Mouse (Mus musculus): Measurements from ENCODE around the gene Zc3h10.

The Zc3h10 gene

DNA sequence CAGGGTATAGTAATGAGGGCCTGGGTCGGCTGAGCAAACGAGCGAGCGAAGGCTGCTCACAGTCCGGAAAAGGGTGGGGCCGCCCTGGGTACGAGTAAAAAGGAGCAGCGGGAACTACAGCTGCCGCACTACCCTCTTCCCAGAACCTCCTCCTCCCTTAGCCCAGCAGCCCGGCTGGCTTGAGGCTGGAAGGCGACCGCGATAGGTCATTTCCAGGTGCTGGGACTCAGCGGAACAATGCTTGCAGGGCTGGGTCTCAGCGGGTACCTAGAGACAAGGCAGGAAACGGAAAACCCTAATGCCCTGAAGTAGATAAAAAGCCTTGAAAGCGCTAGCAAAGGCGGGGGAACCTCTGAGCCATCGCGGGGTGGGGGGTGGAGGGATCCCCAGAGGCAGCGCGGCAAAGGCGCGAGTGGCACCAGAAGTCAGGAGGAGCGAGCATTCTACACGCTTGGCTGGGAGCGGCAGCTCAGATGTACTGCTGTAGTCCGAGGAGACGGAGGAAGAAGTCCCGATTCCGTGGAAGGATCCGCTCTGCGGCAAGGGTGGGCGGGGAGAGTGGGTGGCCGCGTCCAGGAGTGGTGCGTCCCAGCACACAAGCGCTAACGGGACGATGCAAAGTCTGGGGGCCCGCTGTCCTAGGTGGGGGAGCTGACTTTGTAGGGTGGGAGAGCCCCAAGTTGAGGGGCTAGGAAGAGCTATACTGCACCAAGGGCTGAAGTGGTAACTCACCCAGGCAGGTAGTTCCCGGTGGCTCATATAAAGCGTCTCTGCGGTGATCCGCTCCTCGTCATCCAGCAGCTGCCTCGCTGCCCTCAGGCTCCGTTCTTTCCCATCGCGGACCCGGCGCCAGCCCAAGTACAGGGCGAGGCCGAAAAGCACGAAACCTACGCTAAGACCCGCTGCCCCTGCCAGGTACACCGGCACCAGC is 22.6 kb downstream of the Zc3h10 start:
- CTCF ChIA-PET = interaction anchor here (0.6 to 1.6 kb wide), 3 partner anchors 10 to 27 kb away, joined by 3 read pairs; partner anchors contain the start of gene Myl6b

DNA sequence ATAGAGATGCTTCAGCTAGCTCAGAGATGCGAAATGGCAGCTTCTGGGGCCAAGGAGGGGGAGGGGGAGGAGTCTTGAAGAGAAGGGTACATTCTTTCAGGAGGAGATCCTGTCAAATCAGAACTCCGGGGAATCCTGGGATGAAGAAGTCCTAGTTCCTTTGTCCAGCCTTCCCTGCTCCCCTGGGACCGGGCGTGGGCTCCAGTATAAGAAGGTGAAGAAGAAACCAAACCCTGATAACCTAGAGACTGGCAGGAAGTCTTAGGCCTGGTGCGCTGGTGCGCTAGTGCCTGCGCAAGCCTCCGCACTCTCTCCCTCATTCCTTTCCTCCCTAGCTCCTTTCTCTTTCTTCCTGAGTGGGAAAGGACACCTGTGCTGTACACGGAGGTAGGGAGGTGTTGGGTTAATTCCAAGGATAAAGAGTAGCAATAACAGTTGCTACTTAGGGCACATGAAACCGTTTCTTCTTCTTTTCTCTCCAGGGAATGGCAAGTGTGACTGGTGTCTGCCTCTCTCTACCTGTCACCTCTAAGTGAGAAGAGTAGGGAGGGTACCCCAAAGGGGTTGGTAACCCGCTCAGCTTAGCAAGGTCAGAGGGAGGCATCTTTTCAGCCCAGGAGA is 23.4 kb downstream of the Zc3h10 start:
- CTCF ChIA-PET = interaction anchor here (0.6 to 1.6 kb wide), 3 partner anchors 11 to 95 kb away, joined by 3 read pairs; no protein-coding TSS in a partner anchor

DNA sequence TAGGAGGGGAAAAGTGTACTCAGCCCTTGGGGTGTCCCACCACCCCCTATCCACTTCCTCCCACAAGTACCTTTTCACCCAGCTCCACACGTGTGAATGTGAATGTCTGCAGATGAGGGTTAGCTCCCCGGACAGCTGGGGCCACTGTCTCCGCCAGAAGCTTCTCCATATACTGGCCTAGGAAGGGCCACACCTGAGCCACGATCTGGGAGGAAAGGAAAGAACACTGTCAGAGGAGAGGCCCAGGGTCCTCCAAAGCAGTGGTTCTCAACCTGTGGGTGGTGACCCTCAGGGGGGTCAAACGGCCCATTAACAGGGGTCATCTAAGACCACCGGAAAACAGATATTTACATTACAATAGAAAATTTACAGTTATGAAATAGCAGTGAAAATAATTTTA is 25.2 kb downstream of the Zc3h10 start:
- CTCF ChIA-PET = no interaction called here

DNA sequence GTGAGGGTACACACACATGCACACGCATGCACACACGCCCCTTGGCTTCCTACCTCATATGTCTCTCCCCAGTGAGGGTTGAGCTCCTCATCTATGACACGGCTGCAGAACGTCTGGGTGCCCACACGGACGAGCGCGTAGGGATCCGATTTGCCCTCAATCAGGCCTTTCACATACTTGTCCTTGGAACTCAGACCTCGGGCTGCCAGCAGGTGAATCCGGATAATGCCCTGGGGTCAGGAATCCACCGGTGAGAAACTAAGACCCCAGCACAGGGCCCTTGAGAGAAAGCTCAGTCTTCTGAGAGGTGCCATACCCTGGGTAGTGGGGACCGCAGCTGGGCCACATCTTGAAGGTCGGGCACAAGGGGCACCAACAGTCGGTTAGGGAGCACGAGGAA is 27.0 kb downstream of the Zc3h10 start:
- CTCF ChIA-PET = interaction anchor here (0.9 kb wide), 1 partner anchor 53 kb away, joined by 3 read pairs; no protein-coding TSS in a partner anchor

DNA sequence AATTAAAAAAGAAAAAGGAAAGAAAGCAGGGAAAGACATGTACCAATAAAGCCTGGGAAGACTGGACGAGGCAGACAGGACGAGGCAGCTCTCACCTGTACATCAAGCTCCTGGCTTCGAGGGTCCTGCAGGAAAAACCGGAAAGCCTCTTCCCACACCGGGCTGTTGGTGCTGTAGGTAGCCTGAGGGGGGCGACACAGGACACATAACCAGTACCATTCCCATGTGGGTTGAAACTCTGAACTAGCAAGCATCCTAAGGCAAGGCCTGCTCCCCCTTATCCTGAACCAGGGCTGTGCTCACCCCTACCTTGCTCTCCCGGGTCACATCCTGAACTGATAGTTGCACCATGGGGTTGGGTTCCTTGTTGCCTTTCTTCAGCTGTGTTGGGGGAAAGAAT is 28.7 kb downstream of the Zc3h10 start:
- CTCF ChIA-PET = interaction anchor here (1.3 kb wide), 1 partner anchor 28 kb away, joined by 3 read pairs; no protein-coding TSS in a partner anchor

DNA sequence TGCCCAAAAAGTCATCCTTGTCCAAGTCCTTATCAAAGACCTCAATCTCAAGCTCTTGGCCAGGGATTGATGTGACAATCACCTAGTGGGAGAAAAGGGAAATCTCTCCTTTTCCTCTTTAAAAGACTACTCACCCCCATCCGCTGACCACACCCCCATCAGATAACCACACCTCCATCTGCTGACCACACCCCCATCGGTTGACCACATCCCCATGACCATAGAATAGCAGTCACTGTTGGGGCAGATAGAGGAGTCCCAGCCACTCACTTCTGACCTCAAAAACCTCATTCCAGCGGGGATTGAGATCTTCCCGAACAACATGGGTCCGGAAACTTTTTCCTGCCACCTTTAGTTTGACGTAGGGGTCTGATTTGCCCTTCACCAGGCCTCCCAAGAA is 30.9 kb downstream of the Zc3h10 start:
- CTCF ChIA-PET = no interaction called here

DNA sequence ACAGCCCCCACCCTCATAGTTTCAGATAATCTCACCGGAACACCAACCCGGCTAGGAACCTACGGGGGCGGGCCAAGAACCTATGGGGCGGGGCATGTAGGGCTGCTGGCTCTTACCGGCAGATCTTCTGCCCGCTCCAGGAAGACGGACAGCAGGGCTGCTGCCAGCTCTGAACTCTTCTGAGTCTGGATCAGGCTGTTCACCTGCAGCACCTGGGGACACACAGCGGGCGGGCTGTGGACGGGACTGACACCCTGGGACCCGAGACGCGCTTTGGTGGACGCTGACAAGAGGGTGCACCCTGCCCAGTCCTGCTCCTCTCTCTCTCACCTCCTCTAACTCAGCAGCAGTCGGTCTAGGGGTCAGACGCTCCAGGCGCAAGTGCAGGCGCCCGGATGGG is 31.5 kb downstream of the Zc3h10 start:
- CTCF ChIA-PET = no interaction called here

DNA sequence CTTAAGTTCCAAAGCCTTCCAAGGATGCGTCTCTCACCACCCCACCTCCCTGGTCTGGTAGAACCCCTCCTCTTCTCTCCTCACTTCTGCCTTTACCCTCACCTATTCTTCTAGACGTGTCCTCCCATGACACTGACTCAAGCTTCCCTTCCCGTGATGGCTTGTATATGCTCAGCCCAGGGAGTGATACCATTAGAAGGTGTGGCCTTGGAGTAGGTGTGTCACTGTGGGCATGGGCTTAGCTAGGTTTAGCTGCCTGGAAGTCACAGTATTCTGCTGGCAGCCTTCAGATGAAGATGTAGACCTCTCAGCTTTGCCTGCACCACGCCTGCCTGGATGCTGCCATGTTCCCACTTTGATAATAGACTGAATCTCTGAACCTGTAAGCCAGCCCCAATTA is 32.5 kb downstream of the Zc3h10 start:
- CTCF ChIA-PET = interaction anchor here (0.6 kb wide), 1 partner anchor 47 kb away, joined by 3 read pairs; no protein-coding TSS in a partner anchor

DNA sequence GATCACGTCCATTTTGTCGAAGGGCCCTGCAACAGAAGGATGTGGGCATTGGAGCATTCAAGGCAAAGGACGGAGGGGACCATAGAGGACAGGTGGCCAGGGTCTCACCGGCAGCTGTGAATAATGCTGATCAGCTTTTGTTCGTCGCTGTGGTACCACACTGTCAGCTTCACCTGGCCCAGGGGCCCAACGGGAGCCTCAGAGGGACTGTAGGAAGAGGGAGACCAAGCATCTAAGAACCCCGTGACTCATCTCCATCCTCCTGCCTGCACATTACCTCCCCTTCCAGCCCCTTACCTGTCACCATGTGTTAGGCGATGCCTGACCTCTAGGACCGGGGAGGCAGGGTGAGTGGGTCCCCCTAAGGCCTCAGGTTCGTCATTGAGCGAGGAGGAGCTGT is 35.8 kb downstream of the Zc3h10 start:
- CTCF ChIA-PET = interaction anchor here (0.5 kb wide), 1 partner anchor 157 kb away, joined by 5 read pairs; no protein-coding TSS in a partner anchor

DNA sequence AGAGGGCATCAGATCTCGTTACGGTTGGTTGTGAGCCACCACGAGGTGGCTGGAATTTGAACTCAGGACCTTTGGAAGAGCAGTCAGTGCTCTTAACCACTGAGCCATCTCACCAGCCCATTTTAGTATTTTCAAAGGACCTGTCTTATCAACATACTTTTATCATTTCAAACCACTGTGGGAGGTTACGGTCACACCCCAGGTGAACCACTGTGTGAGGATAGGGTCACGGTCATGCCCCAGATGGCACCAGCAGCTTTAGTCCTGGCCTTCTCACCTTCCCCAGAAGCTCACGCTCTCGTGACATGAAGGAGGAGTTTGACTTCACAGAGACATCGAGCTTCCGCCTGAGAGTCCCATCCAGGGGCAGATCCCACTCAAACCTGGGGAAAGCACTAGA is 36.4 kb downstream of the Zc3h10 start:
- CTCF ChIA-PET = no interaction called here

DNA sequence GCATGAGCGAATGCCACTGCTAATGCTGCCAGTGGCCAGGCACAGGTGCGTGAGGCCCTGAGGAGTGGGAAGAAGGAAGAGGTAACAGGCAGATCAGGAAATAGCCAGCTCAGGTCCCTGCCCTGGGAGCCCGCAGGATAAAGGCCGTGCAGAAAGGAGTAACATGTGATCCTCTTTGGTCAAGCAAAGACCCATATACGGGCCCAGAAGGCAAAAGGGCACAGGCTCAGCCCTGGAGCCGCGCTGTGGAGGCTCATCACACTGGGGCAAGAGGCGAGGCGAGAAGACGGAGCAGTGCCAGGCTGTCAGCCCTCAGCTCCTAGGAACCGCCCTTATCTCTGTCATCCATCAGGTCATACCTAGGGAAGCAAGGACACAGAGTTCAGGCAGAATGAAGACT is 37.3 kb downstream of the Zc3h10 start:
- CTCF ChIA-PET = no interaction called here

DNA sequence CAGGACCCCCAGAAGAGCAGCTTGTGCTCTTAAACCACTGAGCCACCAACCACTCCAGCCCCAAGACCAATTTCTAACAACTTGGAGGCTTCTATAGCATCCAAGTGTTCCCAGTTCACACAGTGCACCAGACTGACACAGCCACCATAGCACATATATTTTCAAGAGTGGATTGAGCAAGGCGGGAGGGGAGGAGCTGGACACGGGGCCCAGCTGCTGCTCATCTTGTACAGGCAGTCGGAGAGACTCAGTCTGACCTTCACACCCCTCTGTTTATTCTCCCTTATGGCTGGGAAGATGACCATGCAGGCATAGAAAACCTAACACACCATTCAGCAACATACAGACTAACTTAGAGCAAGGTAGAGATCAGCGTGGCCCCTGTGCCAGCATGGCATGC is 37.7 kb downstream of the Zc3h10 start:
- CTCF ChIA-PET = no interaction called here

DNA sequence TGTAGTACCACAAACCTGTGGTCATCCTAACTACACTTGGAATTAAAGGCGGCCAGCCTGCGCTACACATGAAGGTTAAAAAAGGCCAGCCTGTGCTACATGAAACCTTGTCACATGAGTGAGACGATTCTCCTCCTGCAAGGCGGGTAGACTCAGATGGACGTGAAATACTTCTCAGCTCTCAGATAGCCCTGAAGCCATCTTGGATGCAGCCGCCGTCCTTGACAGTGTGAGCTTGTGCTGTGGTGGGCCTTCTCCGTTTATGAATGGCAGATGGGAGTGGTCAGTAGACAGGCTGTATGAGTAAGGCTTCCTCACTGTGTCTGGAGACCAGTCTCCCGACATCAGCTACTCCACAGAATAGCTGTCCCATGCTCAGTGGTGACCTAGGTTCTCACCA is 38.4 kb downstream of the Zc3h10 start:
- CTCF ChIA-PET = interaction anchor here (0.5 kb wide), 1 partner anchor 9 kb away, joined by 7 read pairs; no protein-coding TSS in a partner anchor

DNA sequence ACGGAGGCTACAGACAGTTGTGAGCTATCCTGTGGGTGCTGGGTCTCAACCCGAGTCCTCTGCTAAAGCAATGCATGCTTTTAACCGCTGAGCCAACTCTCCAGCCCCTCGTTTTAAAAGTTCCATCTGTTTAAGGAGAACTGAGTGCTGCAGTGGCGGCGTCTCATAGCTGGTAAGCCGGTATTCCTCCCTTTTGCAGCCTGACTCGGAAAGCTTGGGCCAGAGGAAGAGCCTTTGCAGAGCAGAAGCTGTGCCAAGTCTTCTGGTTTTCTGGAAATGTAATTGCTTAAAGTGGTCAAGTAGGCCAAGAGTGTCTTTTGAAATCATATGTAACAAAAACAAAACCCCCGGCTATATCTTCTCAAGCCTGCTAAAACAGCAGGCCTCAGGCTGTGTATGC is 39.3 kb downstream of the Zc3h10 start:
- CTCF ChIA-PET = interaction anchor here (0.6 to 0.7 kb wide), 2 partner anchors 22 to 1543 kb away, joined by 3 to 4 read pairs; no protein-coding TSS in a partner anchor

DNA sequence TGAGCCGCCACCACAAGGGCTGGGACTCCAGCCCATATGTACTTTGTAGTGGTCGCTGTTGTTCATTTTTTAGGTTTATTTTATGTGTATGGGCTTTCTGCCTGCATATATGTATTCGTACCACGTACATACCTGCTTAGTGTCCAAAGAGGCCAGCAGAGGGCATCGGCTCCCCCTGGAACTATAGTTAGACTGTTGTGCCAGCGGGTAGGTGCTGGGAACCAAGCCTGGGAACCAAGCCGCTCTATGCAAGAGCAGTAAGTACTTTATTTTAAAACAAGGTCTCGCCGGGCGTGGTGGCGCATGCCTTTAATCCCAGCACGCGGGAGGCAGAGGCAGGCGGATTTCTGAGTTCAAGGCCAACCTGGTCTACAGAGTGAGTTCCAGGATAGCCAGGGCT is 41.6 kb downstream of the Zc3h10 start:
- CTCF ChIA-PET = no interaction called here

DNA sequence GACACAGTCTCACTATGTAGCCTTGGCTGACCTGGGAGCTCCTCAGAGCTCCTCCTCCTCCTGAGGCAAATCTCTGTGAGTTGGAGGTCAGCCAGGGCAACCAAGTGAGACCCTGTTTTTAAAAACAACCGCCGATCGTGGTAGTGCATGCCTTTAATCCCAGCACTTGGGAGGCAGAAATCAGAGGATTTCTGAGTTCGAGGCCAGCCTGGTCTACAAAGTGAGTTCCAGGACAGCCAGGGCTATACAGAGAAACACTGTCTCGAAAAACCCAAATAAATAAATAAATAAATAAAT is 42.3 kb downstream of the Zc3h10 start:
- CTCF ChIA-PET = interaction anchor here (0.7 kb wide), 2 partner anchors 215 to 388 kb away, joined by 3 to 4 read pairs; no protein-coding TSS in a partner anchor

DNA sequence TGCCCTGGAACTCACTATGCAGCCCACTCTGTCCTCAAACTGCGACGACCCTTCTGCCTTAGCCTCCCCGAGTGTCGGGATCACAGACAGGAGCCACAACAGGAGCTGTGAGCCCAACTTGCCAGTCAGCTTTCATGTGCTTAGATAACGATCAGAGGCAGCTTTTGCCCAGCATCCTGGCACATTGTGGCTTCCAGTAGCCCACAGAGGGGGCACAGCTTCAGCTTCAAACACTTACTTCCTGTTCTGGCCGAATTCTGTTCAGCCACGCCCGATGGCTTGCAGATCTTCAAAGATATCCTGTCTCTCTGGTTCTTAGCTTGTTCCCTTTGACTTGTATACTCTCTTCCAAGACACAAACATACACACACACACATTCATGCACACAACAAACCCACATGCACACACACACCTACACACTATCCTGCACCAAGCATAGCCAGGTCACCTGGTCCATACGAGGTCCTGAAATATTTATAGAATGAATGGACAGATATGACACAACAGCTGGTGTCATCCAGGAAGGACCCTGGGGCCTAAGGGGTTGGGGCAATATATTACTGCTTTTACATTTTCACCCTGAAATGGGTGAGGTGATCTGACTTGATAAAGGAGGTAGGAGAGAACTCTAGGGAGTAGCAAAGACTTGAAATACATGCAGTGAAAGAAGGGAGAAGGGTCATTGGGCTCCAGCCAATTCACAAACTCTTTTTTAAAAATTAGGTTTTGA is 42.8 kb downstream of the Zc3h10 start:
- CTCF ChIA-PET = interaction anchor here (0.7 to 1.1 kb wide), 3 partner anchors 11 to 388 kb away, joined by 3 to 4 read pairs (median 4); partner anchors contain the start of gene Myl6

DNA sequence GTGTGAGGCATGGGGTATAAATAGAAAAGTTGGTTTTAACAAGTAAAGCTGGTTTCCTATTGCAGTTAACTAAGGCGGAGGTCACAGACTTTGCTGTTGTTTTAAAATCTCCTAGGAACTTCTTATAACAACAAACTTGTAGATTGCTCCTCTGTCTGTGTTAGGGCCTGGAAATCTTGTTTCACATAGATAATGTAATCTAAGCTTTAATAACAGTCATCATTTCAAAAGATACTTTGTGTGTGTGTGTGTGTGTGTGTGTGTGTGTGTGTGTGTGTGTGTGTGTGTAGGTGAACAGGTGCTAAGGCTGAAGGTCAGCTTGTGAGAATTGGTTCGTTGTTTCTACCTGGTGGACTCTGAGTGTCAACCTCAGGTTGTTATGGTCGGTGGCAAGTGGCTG is 43.6 kb downstream of the Zc3h10 start:
- CTCF ChIA-PET = interaction anchor here (1.1 kb wide), 1 partner anchor 10 kb away, joined by 4 read pairs; the partner anchor contains the start of gene Myl6

DNA sequence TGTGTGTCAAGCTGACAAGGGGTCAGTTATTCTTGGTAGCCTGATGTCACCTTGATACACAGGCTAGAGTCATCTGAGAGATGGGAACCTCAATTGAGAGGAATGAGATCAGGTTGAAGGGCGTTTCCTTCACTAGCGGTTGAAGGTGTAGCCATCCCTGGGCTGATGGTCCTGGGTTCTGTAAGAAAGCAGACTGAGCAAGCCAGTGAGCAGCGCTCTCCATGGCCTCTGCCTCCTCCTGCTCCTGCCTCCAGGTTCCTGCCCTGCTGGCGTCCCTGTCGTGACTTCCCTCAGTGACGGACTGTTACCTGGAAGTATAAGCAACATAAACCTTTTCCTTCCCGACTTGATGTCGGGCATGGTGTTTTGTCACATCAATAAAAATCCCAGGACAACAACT is 44.0 kb downstream of the Zc3h10 start:
- CTCF ChIA-PET = interaction anchor here (1.1 kb wide), 1 partner anchor 10 kb away, joined by 4 read pairs; the partner anchor contains the start of gene Myl6

DNA sequence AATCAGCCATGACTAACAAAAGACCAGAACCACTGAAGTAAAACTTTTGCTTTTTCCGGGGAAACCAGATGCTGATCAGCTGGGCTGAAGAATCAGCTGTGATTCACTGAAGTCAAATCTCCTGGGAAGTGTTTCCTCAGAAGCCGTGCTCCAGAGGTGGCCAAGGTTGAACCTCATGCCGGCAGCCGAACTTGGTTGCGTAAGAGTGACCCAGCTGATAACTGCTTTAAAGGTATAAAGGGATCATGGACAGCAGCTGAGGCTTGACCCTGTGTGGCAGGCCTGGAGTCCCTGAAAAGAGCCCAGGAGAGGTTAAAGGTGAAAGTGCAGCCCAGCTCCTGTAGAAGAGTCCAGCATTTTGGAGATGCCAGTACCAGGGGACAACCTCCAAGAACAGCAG is 45.2 kb downstream of the Zc3h10 start:
- CTCF ChIA-PET = no interaction called here

DNA sequence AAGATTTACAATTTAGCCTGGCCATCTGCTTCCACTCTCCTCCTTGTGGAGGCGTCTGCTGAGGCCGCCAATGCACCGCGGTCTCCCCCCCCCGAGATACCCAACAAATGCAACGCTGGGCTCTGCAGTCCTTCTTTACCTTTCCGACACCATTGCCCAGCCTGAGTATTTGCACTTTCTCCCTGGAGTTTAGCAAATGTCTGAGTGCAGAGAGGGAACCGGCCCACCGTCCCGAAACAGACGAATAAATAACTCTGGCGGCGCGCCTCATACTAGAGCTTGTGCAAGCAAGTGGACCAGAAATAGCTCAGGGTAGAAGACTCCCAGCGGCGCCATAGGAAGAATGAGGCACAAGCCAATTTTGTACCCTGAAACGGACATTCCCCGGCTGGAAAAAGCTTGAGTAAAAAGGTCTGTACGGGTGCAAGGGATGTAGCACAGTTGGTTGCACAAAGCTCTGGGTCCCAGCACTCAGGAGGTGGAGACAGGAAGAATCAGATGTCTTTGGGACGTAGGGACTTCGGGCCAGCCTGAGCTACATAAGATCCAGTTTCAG is 48.4 kb downstream of the Zc3h10 start:
- CTCF ChIA-PET = interaction anchor here (0.6 to 0.7 kb wide), 2 partner anchors 46 to 93 kb away, joined by 8 to 9 read pairs; no protein-coding TSS in a partner anchor
